ENCODE assay signal across 8 mouse cellular contexts in genomic region chr4:140986024-140986710, GRCm38 (mm10). TPM values are rescaled to one million over a fixed set of nuclear protein-coding genes. Genes with fewer than 3 reads are reported as not detected.
DNase-seq lines count a peak whose midpoint lies in the region; ATAC-seq lines count a peak whose summit lies in the region.

No protein-coding gene starts in this region.

- peaks cover 52% of the 10 kb centered on the region for H3K4me1 ChIP-seq in liver, embryonic 12.5 days

- peak; percentile 8; the same call in 1 of the 2 replicates for ATAC-seq in liver, embryonic 12.5 days

- H3K4me2 ChIP-seq in liver, embryonic 12.5 days: peak overlapping the region; percentile 85

- WGBS in liver, embryonic 12.5 days (ENCODE audit: insufficient replicate concordance): 33% methylated on average over 15 of the region's 15 CpGs

- peak; percentile 30 to 42 for DNase-seq in cerebellum, postnatal 10 days
- DNase-seq in cerebellum, adult 9-10 months: no peak
- DNase-seq in thymus, postnatal 14 days: peak; percentile 22
- DNase-seq in thymus, postnatal 36 days: no peak
- DNase-seq in ovary, postnatal 14 days (ENCODE audit: low spot score): no peak
- no peak for DNase-seq in gastrocnemius, postnatal 10 days
- no peak for DNase-seq in cerebellum, postnatal 14 days

- H3K27me3 ChIP-seq in liver, embryonic 12.5 days (replicated peaks): no peaks in the 10 kb centered on the region; the same call in 1 of the 2 replicates

- peaks cover 3% of the 10 kb centered on the region; the same call in 1 of the 2 replicates for H3K36me3 ChIP-seq in liver, embryonic 12.5 days

- peak overlapping the region; percentile 73 for H3K4me3 ChIP-seq in liver, embryonic 12.5 days

- peak overlapping the region; percentile 75 for H3K9ac ChIP-seq in liver, embryonic 12.5 days

- no peaks in the 10 kb centered on the region for H3K9me3 ChIP-seq in liver, embryonic 12.5 days (replicated peaks)

- no peak overlapping the region for H3K27ac ChIP-seq in liver, embryonic 12.5 days

RNA-seq across cellular contexts. Expression of gene Atp13a2, which starts 0.5 kb away (rescaled TPM):
- 30.8 and 31.4 TPM in 2 replicates for polyA plus RNA-seq in liver, embryonic 12.5 days (2016; fragmentation: Nextera tagmentation; extraction: Ambion mirVana)
- 10 to 100 TPM; 19.1 to 25.9 TPM for total RNA-seq in gastrocnemius, postnatal 10 days (2021)

RNA-seq across cellular contexts. Expression of gene Mfap2, which starts 24.1 kb away (rescaled TPM):
- 40.7 and 46.7 TPM in 2 replicates for polyA plus RNA-seq in liver, embryonic 12.5 days (2016; fragmentation: Nextera tagmentation; extraction: Ambion mirVana)
- total RNA-seq in gastrocnemius, postnatal 10 days (2021): 10 to 100 TPM; 79.1 to 88.6 TPM

RNA-seq across cellular contexts. Expression of gene Sdhb, which starts 25.2 kb away (rescaled TPM):
- polyA plus RNA-seq in liver, embryonic 12.5 days (2016; fragmentation: Nextera tagmentation; extraction: Ambion mirVana): 241 and 248 TPM in 2 replicates
- total RNA-seq in gastrocnemius, postnatal 10 days (2021): 100 to 1,000 TPM; 406 to 464 TPM

Comparison
In these comparisons a context has a peak if more than half of its experiments do, and no peak if none do; other contexts are left out.
1. DNase-seq: peak in cerebellum, postnatal 10 days (2 of 2) and thymus, postnatal 14 days (single experiment); none in cerebellum, adult 9-10 months (single experiment), thymus, postnatal 36 days (0 of 2), ovary, postnatal 14 days (single experiment), gastrocnemius, postnatal 10 days (single experiment) and cerebellum, postnatal 14 days (0 of 2).